Mouse (Mus musculus): Measurements from ENCODE around the gene Fkbp11.

Gene Fkbp11

GRCm38 (mm10) chr15:98727443-98728321 is at the start of gene Fkbp11:
Gene Fkbp11 (minus strand): TSS chr15:98728198.
- peak; percentile 53 to 54 for DNase-seq (ENCODE audit: low spot score in 2 of 2)

DNA sequence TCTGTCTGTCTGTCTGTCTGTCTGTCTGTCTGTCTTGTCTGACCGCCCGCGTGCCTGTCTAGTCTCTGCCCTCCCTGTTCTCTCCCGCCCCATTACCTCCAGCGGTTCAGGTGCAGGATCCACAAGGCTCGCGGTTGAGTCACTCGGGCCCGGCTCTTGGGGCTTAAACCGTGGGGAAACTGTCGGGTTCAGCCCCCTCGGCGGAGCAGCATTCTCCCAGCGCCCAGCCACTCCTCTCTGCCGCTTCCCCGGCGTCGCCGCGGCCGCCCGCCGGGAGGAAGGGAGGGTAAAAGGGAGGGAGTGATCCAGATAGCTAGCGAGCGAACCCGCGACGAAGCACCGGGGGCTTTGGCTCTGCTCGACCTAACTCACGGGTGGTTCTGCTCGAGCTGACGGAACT is 49.8 kb upstream of the Fkbp11 start, which contains the start of gene Wnt10b:
TSS of gene Wnt10b (minus strand) at position 389 of the 400 bp plus-strand sequence.
- DNase-seq (ENCODE audit: low spot score in 2 of 2): no peak

GRCm38 (mm10) chr15:98777005-98777616 is 49.1 kb upstream of the Fkbp11 start:
- DNase-seq (ENCODE audit: low spot score in 2 of 2): no peak

- no peak for DNase-seq (ENCODE audit: low spot score in 2 of 2)
These were observed 48.4 kb upstream of the Fkbp11 start for GRCm38 (mm10) chr15:98776280-98777004.

DNA sequence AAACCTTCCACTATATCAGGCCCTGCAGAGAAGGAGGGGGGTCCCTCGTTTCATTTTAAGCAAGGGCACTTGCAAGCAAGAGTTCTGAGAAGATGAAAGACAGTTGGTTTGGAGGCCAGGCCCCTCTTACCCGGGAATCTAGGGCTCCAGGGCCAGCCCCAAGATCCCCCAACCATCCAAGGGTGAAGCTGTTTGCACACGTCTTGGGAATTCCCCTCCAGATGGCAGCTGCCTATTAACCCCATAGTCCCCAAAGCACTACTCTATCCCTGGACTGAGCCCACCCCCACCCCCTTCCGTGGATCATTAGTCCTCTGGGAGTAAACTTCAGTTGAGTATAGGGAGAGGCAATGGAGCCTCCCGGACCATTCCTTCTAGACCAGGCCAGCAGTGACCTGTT is 47.5 kb upstream of the Fkbp11 start:
- no peak for DNase-seq (ENCODE audit: low spot score in 2 of 2)

DNA sequence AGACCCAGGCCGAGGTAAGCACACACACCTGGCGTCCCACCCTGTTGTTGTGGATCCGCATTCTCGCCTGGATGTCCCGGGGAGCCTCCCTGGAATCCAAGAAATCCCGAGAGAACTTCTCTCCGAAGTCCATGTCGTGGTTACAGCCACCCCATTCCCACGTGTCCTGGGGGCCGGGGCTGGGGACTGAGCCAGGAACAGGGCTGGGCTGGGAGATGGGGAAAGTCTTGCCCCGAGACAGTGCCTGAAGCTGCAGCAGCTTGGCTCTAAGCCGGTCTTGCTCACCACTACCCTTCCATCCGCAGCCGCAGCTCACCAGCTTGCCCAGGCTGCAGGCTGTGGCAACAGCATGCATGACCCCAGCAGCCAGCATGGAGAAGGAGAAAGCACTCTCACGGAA is 46.1 kb upstream of the Fkbp11 start:
- DNase-seq (ENCODE audit: low spot score in 2 of 2): no peak

DNA sequence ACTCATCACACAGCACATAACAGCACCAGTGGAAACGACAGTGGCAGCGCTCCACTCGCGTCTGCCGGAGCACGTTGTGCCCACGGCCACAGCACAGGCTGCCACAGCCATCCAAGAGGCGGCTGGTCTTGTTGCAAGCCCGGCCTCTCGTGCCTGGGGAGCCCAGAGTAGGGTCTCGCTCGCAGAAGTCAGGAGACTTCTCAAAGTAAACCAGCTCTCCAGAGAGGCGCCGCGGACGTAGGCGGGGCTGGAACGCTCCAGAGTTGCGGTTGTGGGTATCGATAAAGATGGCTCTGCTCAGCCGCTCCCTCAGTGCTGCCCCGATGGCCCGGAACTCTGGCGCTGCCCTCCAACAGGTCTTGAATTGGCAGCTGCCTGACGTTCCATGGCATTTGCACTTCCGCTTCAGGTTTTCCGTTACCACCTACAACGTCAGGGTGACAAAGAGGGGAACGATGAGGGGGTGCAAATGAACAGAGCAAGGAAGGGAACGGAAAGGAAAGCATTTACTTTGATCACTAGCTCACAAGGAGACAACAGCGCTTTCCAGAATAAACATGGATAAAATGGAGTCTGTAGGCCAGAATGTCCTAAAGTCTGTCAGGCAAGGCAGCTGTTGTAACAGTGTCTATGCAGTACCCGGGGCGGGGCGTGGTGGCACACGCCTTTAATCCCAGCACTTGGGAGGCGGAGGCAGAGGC is 44.7 kb upstream of the Fkbp11 start:
- DNase-seq (ENCODE audit: low spot score in 2 of 2): no peak

DNA sequence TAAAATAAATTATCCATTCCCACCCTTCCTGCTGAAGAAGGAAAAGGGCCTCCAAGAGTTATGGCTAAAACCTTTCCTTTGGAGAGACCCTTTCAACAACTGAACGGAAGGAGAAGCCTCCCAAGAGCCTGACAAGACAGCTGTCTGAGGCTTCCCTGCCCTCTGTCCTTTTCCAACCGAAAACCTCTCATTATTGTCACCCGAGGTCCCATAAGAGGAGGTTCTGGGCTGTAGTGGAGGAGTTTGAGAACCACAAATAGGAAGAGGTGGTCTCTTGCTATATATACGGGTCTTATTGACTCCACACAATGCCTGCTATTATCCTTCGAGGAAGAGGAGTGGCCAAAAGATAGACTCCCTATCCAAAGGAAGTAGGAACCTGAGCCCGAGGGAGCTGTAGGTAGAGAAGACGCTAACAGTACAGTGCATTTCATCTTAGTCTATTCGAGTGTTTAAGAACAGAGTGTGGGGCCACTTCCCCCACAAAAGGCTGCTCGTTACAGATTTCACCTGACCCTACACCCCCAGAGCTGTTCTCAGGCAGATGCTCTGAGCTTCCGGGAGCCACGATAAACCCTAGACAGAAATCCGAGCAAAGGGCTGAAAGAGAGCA is 43.9 kb upstream of the Fkbp11 start:
- DNase-seq (ENCODE audit: low spot score in 2 of 2): no peak

- DNase-seq (ENCODE audit: low spot score in 2 of 2): no peak
These were observed 40.3 kb upstream of the Fkbp11 start for GRCm38 (mm10) chr15:98768259-98768658.

GRCm38 (mm10) chr15:98765929-98766328 is 37.9 kb upstream of the Fkbp11 start:
- DNase-seq (ENCODE audit: low spot score in 2 of 2): no peak

DNA sequence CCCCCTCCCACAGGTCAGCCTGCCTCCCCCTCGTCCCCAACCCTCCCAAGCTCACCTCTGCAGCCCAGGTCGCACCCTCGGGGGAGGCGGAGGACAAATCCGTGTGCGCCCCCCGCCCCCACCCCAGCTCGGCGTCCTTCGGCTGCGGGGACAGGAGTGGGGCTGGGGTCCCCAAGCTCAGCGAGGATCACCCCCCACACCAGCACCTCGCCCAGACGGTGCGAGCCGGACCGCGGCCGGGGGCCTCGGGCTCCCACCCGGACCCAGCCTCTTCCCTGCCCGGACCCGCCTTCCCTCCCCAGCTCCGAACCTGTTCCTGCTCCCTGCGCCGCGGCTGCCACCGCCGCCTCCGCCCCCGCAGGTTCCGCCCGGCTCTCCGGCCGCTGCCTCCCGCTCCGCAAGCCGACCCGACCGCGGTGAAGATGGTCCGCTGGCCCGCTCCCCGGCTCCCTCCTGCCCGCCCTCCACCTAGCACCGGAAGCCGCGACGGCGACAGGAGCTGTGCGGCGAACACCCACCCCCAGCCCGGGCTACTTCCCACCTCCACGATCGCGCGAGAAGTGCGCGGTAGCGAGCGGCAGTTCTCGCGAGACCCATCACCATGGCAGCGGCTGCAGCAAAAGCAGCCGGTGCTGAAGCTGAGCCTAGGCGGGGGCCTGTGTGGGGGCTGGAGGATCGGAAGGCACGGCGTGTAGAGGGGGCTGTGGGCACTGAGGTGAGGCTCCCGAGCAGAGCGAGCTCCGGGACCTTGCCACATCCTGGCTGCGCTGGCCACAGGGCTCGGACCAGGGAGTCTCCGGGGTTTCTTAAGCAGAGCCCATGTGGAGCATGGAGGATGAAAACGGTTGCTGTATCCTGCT is 34.9 kb upstream of the Fkbp11 start, which contains the start of gene Arf3:
TSS of gene Arf3 (minus strand) at position 545 of the 860 bp plus-strand sequence.
- peak; percentile 96 for DNase-seq (ENCODE audit: low spot score in 2 of 2)

DNA sequence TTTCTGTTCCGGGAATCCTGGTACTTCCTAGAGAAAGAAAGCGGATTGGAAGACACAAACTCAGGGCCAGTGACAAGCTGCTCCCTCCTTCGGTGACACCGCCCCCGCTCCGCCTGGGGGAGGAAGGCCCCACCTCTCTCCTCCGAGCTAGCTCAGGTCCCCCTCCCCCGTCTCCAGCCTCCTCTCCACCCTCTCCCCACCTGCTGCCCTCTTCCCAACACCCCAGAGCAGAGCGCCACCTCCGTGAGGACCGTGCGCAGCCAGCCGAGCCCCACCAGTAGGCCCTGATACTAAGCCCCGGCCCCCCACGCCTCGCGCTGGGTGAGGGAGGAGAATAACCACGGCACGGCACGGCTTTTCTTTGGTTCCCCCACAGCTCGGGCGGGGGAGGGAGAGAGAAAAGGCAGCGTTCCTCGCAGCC is 34.2 kb upstream of the Fkbp11 start:
- DNase-seq (ENCODE audit: low spot score in 2 of 2): peak; percentile 62 to 64

GRCm38 (mm10) chr15:98754125-98754524 is 26.1 kb upstream of the Fkbp11 start:
- DNase-seq (ENCODE audit: low spot score in 2 of 2): no peak

DNA sequence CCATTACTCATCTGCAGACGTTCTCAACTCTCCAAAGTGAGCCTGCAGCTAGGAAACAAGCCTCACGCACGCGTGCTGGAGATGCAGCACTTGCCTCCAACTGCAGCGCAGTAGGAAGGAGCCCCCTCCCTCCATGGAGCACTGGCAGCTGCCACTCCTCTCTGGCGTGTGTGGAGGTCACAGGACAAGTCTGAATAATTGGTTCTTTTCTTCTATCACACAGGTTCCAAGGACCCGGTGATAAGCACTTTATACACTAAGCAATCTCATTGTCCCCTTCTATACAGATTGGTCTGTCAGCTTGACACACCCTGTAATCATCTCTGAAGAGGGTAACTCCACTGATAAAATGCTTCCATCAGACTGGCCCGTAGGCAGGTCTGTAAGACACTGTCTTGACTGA is 25.0 kb upstream of the Fkbp11 start:
- DNase-seq (ENCODE audit: low spot score in 2 of 2): no peak

- no peak for DNase-seq (ENCODE audit: low spot score in 2 of 2)
These were observed 21.1 kb upstream of the Fkbp11 start for GRCm38 (mm10) chr15:98749093-98749492.

DNA sequence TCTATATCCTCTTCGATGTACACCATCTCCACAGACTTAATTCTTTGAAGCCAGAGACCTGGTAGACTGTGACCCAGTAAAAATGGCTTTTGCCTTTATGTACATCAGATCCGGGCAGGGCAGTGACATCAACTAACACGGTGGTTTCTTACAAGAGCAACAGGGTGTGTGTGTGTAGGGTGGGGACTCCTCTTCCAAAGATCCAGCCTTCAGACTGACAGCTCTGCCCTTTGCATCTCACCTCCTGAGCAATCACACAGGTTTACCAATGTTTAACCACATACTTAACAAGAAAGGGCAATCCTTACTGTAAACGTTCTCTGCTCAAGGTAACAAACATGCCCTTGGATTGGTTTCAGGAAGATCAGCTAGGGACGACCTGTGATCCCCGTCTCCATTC is 19.3 kb upstream of the Fkbp11 start:
- DNase-seq (ENCODE audit: low spot score in 2 of 2): no peak

DNA sequence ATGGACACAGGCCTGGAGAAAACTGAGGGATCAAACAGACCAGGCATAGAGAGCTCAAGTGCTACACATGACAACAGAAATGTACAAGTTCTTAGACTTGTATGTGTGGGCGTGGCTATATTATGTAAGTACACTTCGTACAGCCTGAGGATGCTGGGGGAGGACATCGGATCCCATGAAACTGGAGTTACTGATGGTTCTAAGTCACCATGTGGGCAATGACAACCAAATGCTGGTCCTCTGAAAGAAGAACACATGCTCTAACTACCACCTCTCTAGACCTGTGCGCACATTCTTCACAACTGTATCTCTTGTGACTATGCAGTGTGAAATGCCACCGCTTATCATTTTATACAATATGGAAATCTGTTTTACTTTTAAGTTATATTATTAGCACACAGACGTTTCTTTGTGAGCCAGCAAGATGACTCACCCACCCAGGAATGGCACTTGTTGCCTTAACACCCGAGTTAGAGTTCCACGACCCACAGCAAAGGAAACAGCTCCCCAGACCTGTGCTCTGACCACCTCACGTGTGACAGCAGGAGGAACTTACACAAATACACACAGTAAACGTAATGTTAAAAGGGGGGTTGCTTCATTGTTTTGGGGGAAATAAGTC is 18.5 kb upstream of the Fkbp11 start:
- no peak for DNase-seq (ENCODE audit: low spot score in 2 of 2)

GRCm38 (mm10) chr15:98743863-98744262 is 15.9 kb upstream of the Fkbp11 start:
- DNase-seq (ENCODE audit: low spot score in 2 of 2): peak in 1 of 2 experiments; percentile 7

DNA sequence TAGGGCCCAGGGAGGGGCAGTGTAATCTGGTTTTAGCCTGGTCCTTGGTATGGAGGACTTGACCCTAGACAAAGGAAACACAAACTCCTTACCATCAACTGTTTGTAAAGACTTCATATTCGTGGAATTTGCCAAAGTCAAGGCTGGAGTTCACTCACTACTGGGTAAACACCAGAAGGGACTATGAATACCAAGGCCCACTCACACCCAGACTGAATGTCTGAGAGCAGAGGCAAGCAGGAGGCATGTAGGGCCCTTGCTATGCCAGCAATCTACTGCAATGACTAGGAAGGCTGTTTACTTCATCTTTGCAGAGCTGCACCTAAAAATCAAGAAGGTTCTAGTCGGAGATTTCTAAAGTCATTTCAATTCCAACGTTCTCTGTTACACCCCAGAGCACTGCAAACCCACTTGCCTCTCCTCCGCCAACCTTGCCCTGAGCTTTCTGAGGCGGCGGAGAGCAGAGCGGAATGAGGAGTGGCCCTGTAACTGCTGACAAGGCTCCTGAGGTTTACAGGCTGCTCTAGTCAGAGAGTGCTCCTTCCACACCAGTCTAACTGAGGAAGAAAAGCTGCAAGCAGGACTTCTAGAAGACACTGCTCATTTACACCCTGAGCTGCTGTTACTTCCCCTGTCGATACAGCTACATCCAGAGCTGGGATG is 14.9 kb upstream of the Fkbp11 start:
- no peak for DNase-seq (ENCODE audit: low spot score in 2 of 2)

All from heart, adult 9 months (tissue).